8 mouse cellular contexts compared by ENCODE assay signal in genomic region chr11:95514298-95514861, GRCm38 (mm10). TPM values are rescaled to one million over a fixed set of nuclear protein-coding genes. Genes with fewer than 3 reads are reported as not detected.
DNase-seq lines count a peak whose midpoint lies in the region; ATAC-seq and TF ChIP-seq lines count a peak whose summit lies in the region.

Gene Nxph3 (minus strand): TSS chr11:95514570.

- peaks cover 18% of the 10 kb centered on the region for H3K27me3 ChIP-seq in midbrain, postnatal 0 days (ENCODE audit: insufficient read depth, low read length)
- peaks cover 35% of the 10 kb centered on the region for H3K27me3 ChIP-seq in stomach, embryonic 16.5 days (ENCODE audit: control insufficient read depth, insufficient read depth, low read length)

- ATAC-seq in frontal cortex, adult (ENCODE audit: low TSS enrichment), result peak; percentile 75
- peak; percentile 56 for ATAC-seq in common myeloid progenitor, adult 5-6 weeks (replicated peaks; ENCODE audit: low read depth, poor library complexity, severe bottlenecking)
- peak; percentile 29; the same call in 1 of the 2 replicates for ATAC-seq in midbrain, postnatal 0 days (ENCODE audit: low FRiP score)
- ATAC-seq in stomach, embryonic 16.5 days (ENCODE audit: insufficient read depth, low FRiP score), result peak; percentile 56; the same call in 1 of the 2 replicates

- DNase-seq in frontal cortex, postnatal 10 days (ENCODE audit: low spot score in 2 of 2), result no peak
- peak; percentile 97 for DNase-seq in heart, adult 11 months
- peak; percentile 61 for DNase-seq in kidney, adult 11 months
- peak; percentile 60 for DNase-seq in liver
- peak; percentile 46 for DNase-seq in midbrain, postnatal 0 days (ENCODE audit: low spot score)

- no peaks in the 10 kb centered on the region for H3K4me1 ChIP-seq in midbrain, postnatal 0 days (ENCODE audit: insufficient read depth, low read length)
- peaks cover 18% of the 10 kb centered on the region for H3K4me1 ChIP-seq in stomach, embryonic 16.5 days (ENCODE audit: control insufficient read depth, insufficient read depth, low read length)

- H3K36me3 ChIP-seq in midbrain, postnatal 0 days (ENCODE audit: insufficient read depth, low read length), result no peaks in the 10 kb centered on the region
- H3K36me3 ChIP-seq in stomach, embryonic 16.5 days (ENCODE audit: control insufficient read depth, insufficient read depth, low read length), result no peaks in the 10 kb centered on the region

- no peaks in the 10 kb centered on the region for H3K9me3 ChIP-seq in midbrain, postnatal 0 days (ENCODE audit: low read length)
- H3K9me3 ChIP-seq in stomach, embryonic 16.5 days (replicated peaks; ENCODE audit: control insufficient read depth, low read length), result no peaks in the 10 kb centered on the region

- no peak within 1 kb of the TSS for H3K27ac ChIP-seq in midbrain, postnatal 0 days (ENCODE audit: low read depth, low read length)
- H3K27ac ChIP-seq in stomach, embryonic 16.5 days (ENCODE audit: low read length), result no peak within 1 kb of the TSS

- peak within 1 kb of the TSS; percentile 51 for H3K4me3 ChIP-seq in midbrain, postnatal 0 days (ENCODE audit: low read depth, low read length)
- H3K4me3 ChIP-seq in stomach, embryonic 16.5 days (replicated peaks; ENCODE audit: low read length), result peak within 1 kb of the TSS; percentile 60

- peak; percentile 34; the same call in 1 of the 2 replicates for TF ChIP-seq CTCF in midbrain, postnatal 0 days (IDR thresholded peaks at IDR 0.05)

- 1% methylated on average over 53 of the region's 66 CpGs for WGBS in midbrain, postnatal 0 days
- under 1% methylated on average over 64 of the region's 66 CpGs for WGBS in stomach, embryonic 16.5 days

- peak within 1 kb of the TSS; percentile 85 for H3K4me2 ChIP-seq in midbrain, postnatal 0 days (ENCODE audit: low read depth, low read length, poor library complexity, severe bottlenecking)
- H3K4me2 ChIP-seq in stomach, embryonic 16.5 days (ENCODE audit: low read depth, low read length), result peak within 1 kb of the TSS; percentile 98

- H3K9ac ChIP-seq in midbrain, postnatal 0 days (replicated peaks; ENCODE audit: low read length, poor library complexity, severe bottlenecking), result peak within 1 kb of the TSS; percentile 66
- H3K9ac ChIP-seq in stomach, embryonic 16.5 days (ENCODE audit: low read length), result peak within 1 kb of the TSS; percentile 69

RNA-seq across cellular contexts. Expression of gene Nxph3, which starts in this region (rescaled TPM):
- not detected in 2 replicates for total RNA-seq in common myeloid progenitor, adult 5-6 weeks (2017)
- 22.3 and 22.8 TPM in 2 replicates for total RNA-seq in midbrain, postnatal 0 days (2014; rRNA removed)
- 5.1 and 5.6 TPM in 2 replicates for polyA plus RNA-seq in midbrain, postnatal 0 days (2015; fragmentation: Nextera tagmentation; extraction: Ambion mirVana)
- 0.50 and 0.62 TPM in 2 replicates for polyA plus RNA-seq in stomach, embryonic 16.5 days (2015; fragmentation: Nextera tagmentation; extraction: Ambion mirVana)

Comparison
In these comparisons a context has a peak if more than half of its experiments do, and no peak if none do; other contexts are left out.
1. RNA of gene Nxph3 (total RNA-seq): 22.3 to 22.8 TPM in midbrain, postnatal 0 days; not detected in common myeloid progenitor, adult 5-6 weeks; every median in the first group is over 10 times any median in the second.
2. Peak in ATAC-seq in common myeloid progenitor, adult 5-6 weeks; RNA of the gene not detected or under 1 TPM.
3. Peak in ATAC-seq, H3K4me3 ChIP-seq, H3K9ac ChIP-seq and H3K4me2 ChIP-seq in stomach, embryonic 16.5 days; RNA of the gene not detected or under 1 TPM.
4. DNase-seq: peak in heart, adult 11 months (single experiment), kidney, adult 11 months (single experiment), liver (single experiment) and midbrain, postnatal 0 days (single experiment); none in frontal cortex, postnatal 10 days (0 of 2).
5. Peak in every context shown above with its lines, with median percentiles within 50 percentile points of each other: ATAC-seq.